Mouse (Mus musculus): ENCODE results near the gene Sept7. TPM values are rescaled to one million over a fixed set of nuclear protein-coding genes. Genes with fewer than 3 reads are reported as not detected.
"Not testable (repeated sequence)": the region's sequence is repeated elsewhere in the genome, so short reads cannot be mapped to it uniquely, and the experiment has no call there.

Sept7 gene
- polyA plus RNA-seq, 1 experiment from 2014 or later: 297 TPM

- no peaks in the 10 kb centered on the region for H3K27me3 ChIP-seq (replicated peaks; ENCODE audit: control insufficient read depth, insufficient read depth, low read length)
- WGBS: 76% methylated on average over 4 of the region's 4 CpGs
- H3K9ac ChIP-seq (ENCODE audit: low read depth, low read length): no peak overlapping the region
- H3K36me3 ChIP-seq (ENCODE audit: control insufficient read depth, insufficient read depth, low read length): no peaks in the 10 kb centered on the region
- DNase-seq (ENCODE audit: low spot score) (no peak), ATAC-seq (ENCODE audit: low read depth) (no peak)
- no peak overlapping the region for H3K4me2 ChIP-seq (ENCODE audit: low read depth, low read length)
- no peaks in the 10 kb centered on the region for H3K4me1 ChIP-seq (ENCODE audit: control insufficient read depth, insufficient read depth, low read length)
- H3K4me3 ChIP-seq (ENCODE audit: low read depth, low read length): no peak overlapping the region
- H3K27ac ChIP-seq (replicated peaks; ENCODE audit: low read depth, low read length): no peak overlapping the region
- H3K9me3 ChIP-seq (ENCODE audit: control insufficient read depth, low read length): no peaks in the 10 kb centered on the region
Measured at GRCm38 (mm10) chr9:25224959-25225358, 27.3 kb upstream of the Sept7 start.

- Histone ChIP-seq H3K27me3 (replicated peaks; ENCODE audit: control insufficient read depth, insufficient read depth, low read length) (no peaks in the 10 kb centered on the region), H3K4me3 (ENCODE audit: low read depth, low read length) (no peak overlapping the region), H3K27ac (replicated peaks; ENCODE audit: low read depth, low read length) (no peak overlapping the region), H3K4me2 (ENCODE audit: low read depth, low read length) (no peak overlapping the region), H3K9ac (ENCODE audit: low read depth, low read length) (no peak overlapping the region), H3K9me3 (ENCODE audit: control insufficient read depth, low read length) (no peaks in the 10 kb centered on the region), H3K36me3 (ENCODE audit: control insufficient read depth, insufficient read depth, low read length) (no peaks in the 10 kb centered on the region), H3K4me1 (ENCODE audit: control insufficient read depth, insufficient read depth, low read length) (no peaks in the 10 kb centered on the region)
- no peak for DNase-seq (ENCODE audit: low spot score)
- no peak for ATAC-seq (ENCODE audit: low read depth)
- 85% methylated on average over 6 of the region's 6 CpGs for WGBS
Measured at GRCm38 (mm10) chr9:25229740-25230139, 22.5 kb upstream of the Sept7 start.

GRCm38 (mm10) chr9:25230213-25231039, 21.8 kb upstream of the Sept7 start:
- ATAC-seq (ENCODE audit: low read depth) (no peak), DNase-seq (ENCODE audit: low spot score) (no peak)
- H3K9me3 ChIP-seq (ENCODE audit: control insufficient read depth, low read length): no peaks in the 10 kb centered on the region
- H3K9ac ChIP-seq (ENCODE audit: low read depth, low read length): no peak overlapping the region
- WGBS: 78% methylated on average over 10 of the region's 10 CpGs
- no peaks in the 10 kb centered on the region for H3K36me3 ChIP-seq (ENCODE audit: control insufficient read depth, insufficient read depth, low read length)
- no peaks in the 10 kb centered on the region for H3K27me3 ChIP-seq (replicated peaks; ENCODE audit: control insufficient read depth, insufficient read depth, low read length)
- H3K4me2 ChIP-seq (ENCODE audit: low read depth, low read length): no peak overlapping the region
- no peaks in the 10 kb centered on the region for H3K4me1 ChIP-seq (ENCODE audit: control insufficient read depth, insufficient read depth, low read length)
- no peak overlapping the region for H3K4me3 ChIP-seq (ENCODE audit: low read depth, low read length)
- no peak overlapping the region for H3K27ac ChIP-seq (replicated peaks; ENCODE audit: low read depth, low read length)

GRCm38 (mm10) chr9:25241065-25241464, 11.2 kb upstream of the Sept7 start:
- Histone ChIP-seq H3K4me1 (ENCODE audit: control insufficient read depth, insufficient read depth, low read length) (no peaks in the 10 kb centered on the region), H3K36me3 (ENCODE audit: control insufficient read depth, insufficient read depth, low read length) (no peaks in the 10 kb centered on the region), H3K27ac (replicated peaks; ENCODE audit: low read depth, low read length) (no peak overlapping the region), H3K4me3 (ENCODE audit: low read depth, low read length) (no peak overlapping the region), H3K27me3 (replicated peaks; ENCODE audit: control insufficient read depth, insufficient read depth, low read length) (no peaks in the 10 kb centered on the region), H3K4me2 (ENCODE audit: low read depth, low read length) (no peak overlapping the region), H3K9ac (ENCODE audit: low read depth, low read length) (no peak overlapping the region), H3K9me3 (ENCODE audit: control insufficient read depth, low read length) (no peaks in the 10 kb centered on the region)
- ATAC-seq (ENCODE audit: low read depth) (no peak), DNase-seq (ENCODE audit: low spot score) (no peak)
- WGBS: 61% methylated on average over 3 of the region's 3 CpGs

- not testable (repeated sequence) for H3K4me2 ChIP-seq (ENCODE audit: low read depth, low read length); H3K27me3 ChIP-seq (replicated peaks; ENCODE audit: control insufficient read depth, insufficient read depth, low read length); H3K9ac ChIP-seq (ENCODE audit: low read depth, low read length); DNase-seq (ENCODE audit: low spot score); H3K4me1 ChIP-seq (ENCODE audit: control insufficient read depth, insufficient read depth, low read length); ATAC-seq (ENCODE audit: low read depth); H3K9me3 ChIP-seq (ENCODE audit: control insufficient read depth, low read length); H3K27ac ChIP-seq (replicated peaks; ENCODE audit: low read depth, low read length); H3K36me3 ChIP-seq (ENCODE audit: control insufficient read depth, insufficient read depth, low read length); H3K4me3 ChIP-seq (ENCODE audit: low read depth, low read length)
- WGBS: 91% methylated on average over 5 of the region's 5 CpGs
Measured at GRCm38 (mm10) chr9:25241783-25242182, 10.5 kb upstream of the Sept7 start.

GRCm38 (mm10) chr9:25242266-25242665, 10.0 kb upstream of the Sept7 start:
- Histone ChIP-seq H3K9ac (ENCODE audit: low read depth, low read length) (no peak overlapping the region), H3K36me3 (ENCODE audit: control insufficient read depth, insufficient read depth, low read length) (no peaks in the 10 kb centered on the region), H3K4me2 (ENCODE audit: low read depth, low read length) (no peak overlapping the region), H3K27ac (replicated peaks; ENCODE audit: low read depth, low read length) (no peak overlapping the region), H3K27me3 (replicated peaks; ENCODE audit: control insufficient read depth, insufficient read depth, low read length) (no peaks in the 10 kb centered on the region), H3K9me3 (ENCODE audit: control insufficient read depth, low read length) (no peaks in the 10 kb centered on the region), H3K4me3 (ENCODE audit: low read depth, low read length) (no peak overlapping the region), H3K4me1 (ENCODE audit: control insufficient read depth, insufficient read depth, low read length) (no peaks in the 10 kb centered on the region)
- DNase-seq (ENCODE audit: low spot score) (no peak), ATAC-seq (ENCODE audit: low read depth) (no peak)
- WGBS: 83% methylated on average over 3 of the region's 3 CpGs

GRCm38 (mm10) chr9:25243926-25244657, 8.1 kb upstream of the Sept7 start:
- no peak overlapping the region for H3K4me3 ChIP-seq (ENCODE audit: low read depth, low read length)
- H3K4me2 ChIP-seq (ENCODE audit: low read depth, low read length): no peak overlapping the region
- H3K9me3 ChIP-seq (ENCODE audit: control insufficient read depth, low read length): no peaks in the 10 kb centered on the region
- DNase-seq (ENCODE audit: low spot score) (no peak), ATAC-seq (ENCODE audit: low read depth) (no peak)
- H3K4me1 ChIP-seq (ENCODE audit: control insufficient read depth, insufficient read depth, low read length): no peaks in the 10 kb centered on the region
- H3K9ac ChIP-seq (ENCODE audit: low read depth, low read length): no peak overlapping the region
- H3K36me3 ChIP-seq (ENCODE audit: control insufficient read depth, insufficient read depth, low read length): no peaks in the 10 kb centered on the region
- 61% methylated on average over 4 of the region's 4 CpGs for WGBS
- no peak overlapping the region for H3K27ac ChIP-seq (replicated peaks; ENCODE audit: low read depth, low read length)
- no peaks in the 10 kb centered on the region for H3K27me3 ChIP-seq (replicated peaks; ENCODE audit: control insufficient read depth, insufficient read depth, low read length)

GRCm38 (mm10) chr9:25245125-25245524, 7.1 kb upstream of the Sept7 start:
- no peaks in the 10 kb centered on the region for H3K36me3 ChIP-seq (ENCODE audit: control insufficient read depth, insufficient read depth, low read length)
- H3K4me3 ChIP-seq (ENCODE audit: low read depth, low read length): no peak overlapping the region
- no peak overlapping the region for H3K27ac ChIP-seq (replicated peaks; ENCODE audit: low read depth, low read length)
- whole genome bisulfite sequencing: 70% methylated on average over 4 of the region's 4 CpGs
- H3K4me1 ChIP-seq (ENCODE audit: control insufficient read depth, insufficient read depth, low read length): no peaks in the 10 kb centered on the region
- H3K27me3 ChIP-seq (replicated peaks; ENCODE audit: control insufficient read depth, insufficient read depth, low read length): no peaks in the 10 kb centered on the region
- no peak for DNase-seq (ENCODE audit: low spot score)
- no peak for ATAC-seq (ENCODE audit: low read depth)
- no peaks in the 10 kb centered on the region for H3K9me3 ChIP-seq (ENCODE audit: control insufficient read depth, low read length)
- no peak overlapping the region for H3K9ac ChIP-seq (ENCODE audit: low read depth, low read length)
- no peak overlapping the region for H3K4me2 ChIP-seq (ENCODE audit: low read depth, low read length)
